Mouse (Mus musculus) E14TG2a.4 (cell line): ENCODE measurements around the gene Zg16.

Experiments used
- CTCF ChIP-seq: conservative IDR thresholded peaks from 2 replicates; pipeline ENCODE4 v1.5.1; 2014; ENCODE audit warnings: low read length
- NANOG ChIP-seq: IDR thresholded peaks from 2 replicates; pipeline ENCODE4 v1.6.1; 2014; ENCODE audit warnings: borderline replicate concordance, low read length, mixed read lengths
- POU5F1 ChIP-seq: IDR thresholded peaks from 2 replicates; pipeline ENCODE4 v1.6.1; 2014; ENCODE audit warnings: low read length, borderline replicate concordance

- no peak for TF ChIP-seq NANOG
- TF ChIP-seq CTCF, result peak; percentile 27
- no peak for TF ChIP-seq POU5F1
These were observed 21.6 kb downstream of the Zg16 start for GRCm38 (mm10) chr7:127065538-127065937.
